Mouse (Mus musculus) regulatory T cell (primary cell): ENCODE results near the gene Sucla2.
"Not testable (repeated sequence)": the region's sequence is repeated elsewhere in the genome, so short reads cannot be mapped to it uniquely, and the experiment has no call there.

Experiments used
- in situ Hi-C: fragments of 300-600 bp; cut with MboI, MseI; formaldehyde crosslinking; loops from one replicate; pipeline ENCODE4 v1.15.1; 2025; ENCODE audit warnings: high pct_unique_total_duplicates

The Sucla2 gene

DNA sequence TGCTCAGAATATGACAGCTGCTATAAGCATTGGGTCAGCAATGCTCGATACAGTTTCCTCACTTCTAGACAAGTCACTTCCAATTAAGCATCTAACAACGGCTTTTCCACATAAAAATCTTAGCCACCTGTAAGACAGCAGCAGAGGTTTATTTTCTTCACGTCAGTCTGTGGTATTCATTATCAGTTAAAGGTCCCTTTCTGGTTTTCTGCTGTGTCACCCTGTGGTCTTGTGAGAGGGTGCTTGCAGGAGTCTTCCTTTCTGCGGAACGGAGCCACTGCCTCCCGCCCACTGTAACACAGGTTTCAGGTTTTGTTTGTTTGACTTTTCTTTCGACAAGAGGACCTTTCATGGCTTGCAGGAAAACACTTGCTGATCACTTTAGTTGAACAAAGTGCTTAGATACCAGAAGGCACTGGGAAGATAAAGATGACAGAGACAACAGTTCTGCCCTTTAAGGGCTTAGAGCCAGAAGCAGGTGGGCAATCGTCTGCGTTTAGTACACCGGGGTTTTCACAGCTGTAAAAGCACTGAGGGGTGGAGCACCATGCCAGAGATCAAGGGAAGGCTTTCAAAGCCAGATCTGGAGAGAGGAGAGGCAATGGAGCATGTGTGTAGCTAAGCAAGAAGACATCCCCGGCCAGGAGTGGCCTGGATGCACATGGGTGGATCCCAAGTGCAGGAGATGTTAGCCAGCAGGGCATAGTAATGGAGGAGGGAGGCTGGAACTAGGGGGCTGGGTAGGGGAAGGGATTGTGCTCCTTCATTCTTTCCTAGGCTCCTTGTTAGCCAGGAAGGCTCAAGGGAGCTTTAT is 83.8 kb downstream of the Sucla2 start:
- in situ Hi-C loops: no loop called here

DNA sequence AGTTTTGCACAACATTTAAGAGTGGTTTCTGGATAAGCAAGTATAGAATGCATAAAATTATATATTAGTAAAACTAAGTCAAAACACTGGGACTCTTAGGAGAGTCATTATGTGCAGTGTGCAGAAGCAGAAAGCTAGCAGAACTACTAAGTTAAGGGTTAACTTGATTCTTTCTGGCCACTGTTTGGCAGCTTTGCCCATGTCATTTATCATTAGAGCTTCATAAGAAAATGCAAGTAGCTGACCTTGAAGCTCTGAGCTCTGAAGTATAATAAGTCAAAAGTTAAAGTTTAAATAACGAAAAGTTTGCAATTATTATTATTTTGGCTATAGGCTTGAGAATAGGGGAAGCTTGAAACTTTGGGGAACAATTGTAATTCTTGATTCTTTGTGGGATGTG is 89.8 kb downstream of the Sucla2 start:
- in situ Hi-C loops: not testable (repeated sequence)

DNA sequence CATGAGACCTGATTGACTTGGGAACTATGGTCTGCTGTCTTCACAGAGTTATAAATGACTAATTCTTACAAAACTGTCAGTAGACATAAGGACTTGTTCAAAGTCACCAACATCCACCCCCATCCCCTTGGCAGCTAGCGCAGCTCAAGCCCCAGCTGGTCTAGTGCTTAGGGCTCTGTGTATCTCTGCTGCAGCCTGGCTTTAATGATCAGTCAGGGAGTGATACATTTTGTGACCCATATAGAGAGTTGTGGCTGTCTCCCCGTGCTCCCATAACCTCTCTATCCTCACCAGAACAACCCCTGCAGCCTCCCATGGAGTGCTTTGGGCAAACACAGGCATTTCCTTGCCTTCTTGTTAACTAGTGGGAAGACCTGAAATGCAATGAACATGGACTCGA is 95.8 kb downstream of the Sucla2 start:
- in situ Hi-C loops: loop anchor here (10.0 kb wide), 1 partner anchor 1074 kb away; no protein-coding TSS in a partner anchor

- in situ Hi-C loops: loop anchor here (10.0 kb wide), 1 partner anchor 1072 kb away; no protein-coding TSS in a partner anchor
These were observed 97.9 kb downstream of the Sucla2 start for GRCm38 (mm10) chr14:73622988-73623387.

- in situ Hi-C loops: loop anchor here (10.0 kb wide), 1 partner anchor 1069 kb away; no protein-coding TSS in a partner anchor
These were observed 100.3 kb downstream of the Sucla2 start for GRCm38 (mm10) chr14:73625469-73625868.

- in situ Hi-C loops: no loop called here
These were observed 106.4 kb downstream of the Sucla2 start for GRCm38 (mm10) chr14:73631511-73631910.

- in situ Hi-C loops: no loop called here
These were observed 107.6 kb downstream of the Sucla2 start for GRCm38 (mm10) chr14:73632648-73633263.

DNA sequence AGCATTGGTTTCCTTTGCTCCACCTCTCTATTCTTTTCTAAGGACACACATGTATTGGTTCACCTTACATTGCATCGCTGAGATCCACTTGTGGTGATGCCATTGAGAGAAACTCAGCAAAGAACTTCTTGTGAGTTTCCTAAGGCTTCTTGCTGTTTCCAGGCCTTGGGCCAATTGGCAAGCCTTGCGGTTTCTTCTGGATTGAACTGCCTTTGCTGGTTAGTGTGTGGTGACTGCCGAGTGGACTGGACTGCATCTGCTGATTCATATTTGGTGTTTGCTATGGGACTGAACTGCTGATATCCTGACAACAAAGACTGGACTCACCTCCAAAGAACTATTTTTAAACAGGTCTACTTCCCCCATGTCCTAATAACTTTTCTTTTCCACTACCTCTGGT is 109.2 kb downstream of the Sucla2 start:
- in situ Hi-C loops: no loop called here

DNA sequence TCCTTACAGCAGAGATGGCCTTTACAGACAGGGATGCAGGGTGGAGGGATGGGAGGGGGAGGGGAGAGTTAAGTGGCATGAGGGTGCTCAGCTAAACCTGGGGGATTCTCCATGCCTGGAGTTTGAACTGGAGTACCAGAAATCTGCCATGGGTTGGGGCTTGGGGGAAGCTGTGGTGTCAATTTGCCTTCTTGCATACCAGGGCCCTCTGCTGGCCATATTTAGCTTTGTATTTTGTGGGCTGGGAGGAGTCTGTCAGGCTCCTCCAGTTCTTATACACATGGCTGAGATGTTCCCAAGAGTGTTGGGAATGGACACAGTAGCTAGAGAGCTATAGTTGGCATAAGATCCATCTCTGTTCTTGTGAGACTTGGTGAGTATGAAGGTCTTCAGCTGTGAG is 112.3 kb downstream of the Sucla2 start:
- in situ Hi-C loops: no loop called here
